Mouse (Mus musculus) right cerebral cortex, postnatal 25 days (tissue): ENCODE results near the gene Idh3a.
"Not testable (repeated sequence)": the region's sequence is repeated elsewhere in the genome, so short reads cannot be mapped to it uniquely, and the experiment has no call there.

Experiments used
- DNase-seq: peaks from one replicate; pipeline ENCODE4 v3.0.0; 2022

Idh3a gene

DNA sequence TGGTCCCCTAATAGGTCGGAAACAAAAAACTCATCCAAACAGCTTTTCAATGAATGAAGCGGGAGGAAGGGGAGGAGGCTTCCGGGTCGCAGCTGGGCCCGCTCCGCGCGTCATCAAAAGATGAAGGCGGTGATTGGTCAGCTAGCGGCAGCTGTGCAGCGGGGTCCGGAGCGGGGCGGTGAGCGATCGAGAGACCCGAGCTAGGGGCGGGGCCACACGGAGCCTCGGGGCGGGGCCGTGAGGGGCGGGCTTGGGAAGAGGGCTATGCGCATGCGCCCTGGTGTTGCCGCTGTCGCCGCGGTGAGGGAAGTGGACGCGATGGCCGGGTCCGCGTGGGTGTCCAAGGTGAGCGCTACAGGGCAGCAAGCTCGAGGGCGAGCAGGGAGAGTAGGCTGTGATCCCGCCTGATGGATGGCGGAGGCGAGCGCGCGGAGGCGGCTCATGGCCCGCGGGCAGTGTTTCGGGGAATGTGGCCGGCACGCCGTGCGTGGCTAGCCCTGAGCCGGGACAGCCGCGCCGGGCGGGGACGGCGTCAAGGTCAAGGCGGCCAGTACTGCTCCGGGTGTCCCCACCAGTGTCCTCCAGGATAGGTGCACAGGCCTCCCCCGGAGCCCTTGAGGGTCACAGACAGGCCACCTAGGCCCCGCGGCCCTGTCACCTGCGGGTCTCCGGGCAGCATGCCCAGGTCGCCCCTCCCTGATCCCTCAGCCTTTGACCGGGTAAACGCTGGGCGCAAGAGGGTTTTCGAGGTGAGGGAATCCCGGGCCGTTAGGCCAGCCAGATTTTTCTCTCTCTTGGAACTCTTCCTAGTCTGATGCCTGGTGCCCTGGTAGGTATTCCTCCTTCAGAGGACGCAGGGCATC is at the start of gene Idh3a:
Idh3a (plus strand) TSS at position 136 of the 863 bp plus-strand sequence.
- DNase-seq, result peak; percentile 97

DNA sequence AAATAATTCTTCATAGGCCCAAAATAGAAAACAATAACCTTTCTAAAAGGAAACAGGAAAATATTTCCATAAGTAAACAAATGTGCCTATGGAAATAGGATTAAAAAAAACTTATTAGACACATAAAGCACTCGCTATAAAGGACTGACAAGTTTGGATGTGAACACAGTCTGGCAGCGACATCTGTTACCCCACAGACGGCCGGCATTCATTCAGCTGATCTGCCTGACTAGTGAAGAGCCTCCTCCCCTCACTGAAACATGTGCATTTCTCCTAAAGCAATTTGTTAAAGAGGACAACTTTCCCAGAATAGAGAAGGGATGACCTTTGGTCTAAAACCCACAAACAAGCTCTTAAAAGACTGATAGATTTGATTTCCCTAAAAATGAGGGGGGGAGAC is 49.1 kb upstream of the Idh3a start:
- no peak for DNase-seq

DNA sequence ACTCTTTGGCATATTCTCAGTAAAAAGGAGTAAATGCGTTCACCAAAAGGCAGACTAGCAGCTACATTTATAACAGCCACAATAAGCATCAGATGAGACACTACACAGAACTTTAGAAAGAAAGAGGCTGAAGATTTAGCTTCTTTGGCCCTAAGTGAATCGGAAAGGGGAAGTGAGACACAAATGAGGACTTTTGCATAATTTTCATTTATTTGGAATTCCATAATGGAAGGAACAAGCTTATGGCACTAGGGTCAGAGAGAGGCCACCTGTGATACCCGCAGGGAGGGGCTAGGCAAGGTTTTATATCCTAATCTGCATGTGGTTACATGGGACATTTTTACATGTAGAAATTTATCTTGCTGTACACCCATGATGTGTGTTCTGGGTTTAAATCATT is 48.7 kb upstream of the Idh3a start:
- DNase-seq, result no peak

DNA sequence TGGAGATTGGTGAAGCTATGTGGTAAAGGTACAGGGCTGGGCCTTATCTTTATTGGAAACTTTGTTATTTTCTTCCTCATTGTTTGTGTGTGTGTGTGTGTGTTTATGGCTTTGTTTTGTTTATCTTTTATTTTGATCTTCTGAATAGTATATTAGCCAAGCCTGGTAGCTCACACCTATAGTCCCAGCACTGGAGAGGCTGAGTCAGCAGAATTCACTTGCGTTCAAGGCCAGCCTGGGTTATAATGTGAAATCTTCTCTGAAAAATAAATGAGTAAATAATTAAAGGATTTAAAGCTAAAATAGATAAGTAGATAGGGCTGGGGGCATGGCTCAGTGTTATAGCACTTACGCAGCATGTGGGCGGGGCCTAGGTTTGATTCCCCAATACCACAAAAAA is 47.9 kb upstream of the Idh3a start:
- no peak for DNase-seq

DNA sequence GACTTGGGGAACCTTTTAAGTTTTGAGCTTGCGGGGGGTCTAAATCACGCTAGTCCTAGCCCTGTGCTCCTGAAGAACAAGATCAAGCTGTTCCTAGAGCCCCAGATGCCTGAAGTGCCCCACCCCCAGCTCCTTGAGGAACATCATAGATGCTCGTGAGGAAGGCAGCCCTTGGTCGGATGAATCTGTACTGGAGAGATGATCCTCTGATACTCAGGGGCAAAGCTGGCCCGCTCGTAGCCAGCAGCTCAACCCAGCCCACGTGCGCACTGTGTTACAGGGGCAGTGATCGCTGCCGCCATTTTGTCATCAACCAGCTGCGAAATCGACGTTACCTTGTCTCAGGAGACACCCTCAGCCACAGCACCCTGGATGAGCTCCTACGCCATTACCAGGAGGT is 47.5 kb upstream of the Idh3a start, which contains the start of gene Sh2d7:
Sh2d7 (plus strand) TSS at position 301 of the 400 bp plus-strand sequence.
- DNase-seq, result no peak

DNA sequence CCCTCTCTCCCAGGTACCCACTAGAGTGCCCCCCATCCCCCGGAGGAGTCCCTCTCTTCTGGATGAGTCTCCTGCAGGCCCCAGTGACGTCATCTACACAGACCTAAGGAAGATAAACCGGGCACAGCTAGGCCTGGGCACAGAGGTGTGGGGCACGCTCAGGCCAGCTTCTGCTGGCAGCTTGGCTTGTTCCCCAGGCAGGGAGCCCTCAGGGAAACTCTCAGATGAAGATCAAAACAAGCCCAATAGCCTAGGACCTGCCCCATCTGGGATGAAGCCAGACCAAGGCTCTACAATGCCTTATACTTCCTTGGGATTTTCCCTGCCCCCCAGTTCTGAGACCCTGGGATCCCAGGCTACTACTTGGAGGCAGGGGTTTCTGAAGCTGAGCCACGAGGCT is 45.3 kb upstream of the Idh3a start:
- no peak for DNase-seq

DNA sequence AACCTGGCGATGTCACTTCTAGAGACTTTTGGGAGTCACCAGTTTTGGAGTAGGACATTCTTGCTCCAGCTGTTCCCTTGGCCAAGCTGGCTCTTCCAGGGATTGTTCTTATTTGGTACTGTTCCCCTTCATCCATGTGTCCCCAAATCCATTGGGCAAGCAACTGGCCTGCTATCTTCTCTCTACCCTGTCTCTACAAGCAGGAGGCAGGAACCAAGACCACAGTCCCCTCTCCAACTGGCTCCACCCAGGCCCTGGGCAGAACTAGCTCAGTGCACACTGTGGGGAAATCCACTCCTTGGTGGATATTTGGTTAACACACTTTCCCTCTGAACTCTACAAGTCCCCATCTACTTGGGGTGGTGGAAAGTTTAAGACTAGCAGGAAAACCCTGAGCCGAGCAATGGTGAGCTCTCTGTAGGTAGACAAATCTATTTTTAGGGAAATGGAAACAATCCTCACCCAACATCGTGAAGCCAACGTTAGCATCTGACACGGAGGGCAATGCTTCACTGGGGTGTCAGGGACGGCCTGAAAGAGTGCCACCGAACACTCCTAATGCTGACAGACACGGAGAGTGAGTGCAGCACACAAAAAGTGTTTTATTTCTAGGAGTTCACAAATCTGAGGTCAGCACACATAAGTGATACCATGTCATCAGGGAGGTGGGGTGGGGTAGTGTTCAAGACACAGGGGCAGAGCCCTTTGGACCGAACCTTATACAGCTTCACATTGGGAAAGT is 41.8 kb upstream of the Idh3a start:
- no peak for DNase-seq

DNA sequence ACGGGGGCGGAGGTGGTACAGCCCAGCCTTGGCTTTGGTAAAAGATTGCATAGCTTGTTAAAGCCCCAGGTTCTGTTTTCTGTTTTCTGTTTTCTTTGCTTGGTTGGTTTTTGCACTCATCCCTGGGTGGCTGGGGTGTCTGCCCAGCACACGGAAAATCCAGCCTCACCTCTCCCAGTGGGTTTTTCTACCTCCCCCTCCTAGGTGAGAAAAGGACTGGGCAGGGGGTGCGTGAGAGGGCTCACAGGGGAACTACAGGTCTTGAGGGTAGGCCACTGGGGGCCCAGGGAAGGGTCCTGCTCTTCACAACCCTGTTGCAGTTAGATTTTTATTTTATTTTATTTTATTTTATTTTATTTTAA is 41.2 kb upstream of the Idh3a start:
- DNase-seq, result no peak

DNA sequence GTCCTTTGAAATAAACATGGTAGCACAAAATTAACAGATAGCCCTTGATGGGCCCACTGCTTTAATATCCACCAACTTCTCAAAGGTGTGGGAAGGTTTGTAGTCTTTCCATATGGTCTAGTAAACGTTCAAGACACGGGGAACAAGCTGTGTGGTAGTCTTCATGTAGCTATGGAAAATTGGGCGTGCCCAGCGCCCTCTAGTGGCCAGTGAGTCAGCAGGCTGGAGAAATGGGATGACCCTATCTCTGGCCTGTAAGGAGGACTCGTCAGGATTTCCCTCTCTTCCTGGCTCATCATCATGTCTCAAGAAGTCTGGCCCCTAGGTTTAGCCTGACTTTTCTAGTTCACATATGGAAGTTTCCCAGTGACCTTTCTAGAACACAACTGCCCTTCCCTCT is 38.6 kb upstream of the Idh3a start:
- no peak for DNase-seq

DNA sequence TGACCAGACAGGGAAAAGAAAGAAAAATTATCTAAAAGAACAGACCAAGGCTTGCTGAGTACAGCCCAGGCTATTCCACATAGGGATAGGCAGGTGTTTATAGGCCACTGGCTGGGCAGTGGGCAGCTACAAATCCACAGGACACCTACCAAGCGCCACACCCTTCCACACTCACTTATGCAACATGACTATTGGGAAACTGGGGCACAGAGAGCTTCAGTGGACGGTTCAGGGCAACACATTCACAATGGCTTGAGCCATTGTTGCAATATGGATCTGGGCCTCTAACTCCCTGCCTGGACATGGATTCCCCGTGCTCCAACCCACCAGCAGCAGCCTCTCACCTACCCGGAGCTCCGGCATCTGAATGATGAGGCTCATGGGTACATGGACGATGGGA is 36.7 kb upstream of the Idh3a start:
- no peak for DNase-seq

DNA sequence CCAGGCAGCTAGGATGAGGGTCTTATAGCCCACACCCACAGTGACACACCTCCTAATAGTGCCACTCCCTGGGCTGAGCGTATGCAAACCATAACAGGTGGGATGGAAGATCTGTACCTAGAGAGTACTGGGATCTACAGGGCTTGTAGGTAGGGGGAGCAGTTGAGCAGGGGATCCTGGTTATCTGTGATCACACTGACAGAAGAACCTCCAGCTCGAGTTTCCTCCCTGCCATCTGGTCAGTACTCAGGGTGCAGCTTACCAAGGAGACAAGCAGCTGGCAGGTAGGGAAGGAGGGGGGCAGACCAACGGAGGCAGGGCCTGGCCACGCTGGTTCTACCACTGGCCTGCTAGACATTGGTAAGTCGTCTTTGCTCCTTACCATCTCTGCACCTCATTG is 33.7 kb upstream of the Idh3a start:
- DNase-seq, result no peak

DNA sequence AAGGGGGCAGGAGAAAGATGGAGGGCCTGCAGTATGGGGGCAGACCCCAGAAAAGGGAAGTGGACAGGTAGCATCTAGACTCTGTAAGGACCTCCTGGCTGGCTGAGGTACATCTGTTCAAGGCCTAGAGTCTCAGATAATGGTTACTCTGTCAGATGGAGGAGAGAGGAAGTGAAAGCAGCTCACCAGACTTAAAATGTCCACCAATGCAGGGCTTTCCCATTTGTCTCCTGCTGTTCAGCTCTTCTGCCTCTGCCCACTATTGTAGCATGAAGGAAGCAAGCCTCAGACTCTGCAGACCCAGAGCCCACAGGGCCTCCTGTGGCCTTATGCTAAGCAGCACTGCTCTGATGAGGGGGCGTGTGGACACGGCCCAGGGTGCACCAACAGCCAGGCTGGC is 31.1 kb upstream of the Idh3a start:
- DNase-seq, result no peak

DNA sequence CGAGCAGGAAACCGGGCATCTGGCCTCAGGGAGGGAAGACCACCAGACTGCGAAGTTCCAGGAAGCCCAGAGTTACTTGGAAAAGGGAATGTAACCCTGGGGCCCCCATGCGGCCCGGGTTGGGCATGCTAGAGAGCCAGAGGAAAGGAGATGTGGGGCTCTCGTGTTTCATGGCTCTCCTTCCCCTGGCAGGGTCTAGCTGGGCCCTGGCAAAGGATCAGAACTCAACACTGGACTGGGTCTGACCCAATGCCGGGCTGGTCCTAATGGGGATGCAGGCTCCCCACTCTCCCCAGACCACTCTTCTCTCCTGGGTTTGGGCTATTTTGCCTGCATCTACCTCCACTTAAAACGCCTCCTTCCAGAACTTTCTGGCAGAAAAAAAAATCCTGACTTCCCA is 27.4 kb upstream of the Idh3a start:
- DNase-seq, result no peak

DNA sequence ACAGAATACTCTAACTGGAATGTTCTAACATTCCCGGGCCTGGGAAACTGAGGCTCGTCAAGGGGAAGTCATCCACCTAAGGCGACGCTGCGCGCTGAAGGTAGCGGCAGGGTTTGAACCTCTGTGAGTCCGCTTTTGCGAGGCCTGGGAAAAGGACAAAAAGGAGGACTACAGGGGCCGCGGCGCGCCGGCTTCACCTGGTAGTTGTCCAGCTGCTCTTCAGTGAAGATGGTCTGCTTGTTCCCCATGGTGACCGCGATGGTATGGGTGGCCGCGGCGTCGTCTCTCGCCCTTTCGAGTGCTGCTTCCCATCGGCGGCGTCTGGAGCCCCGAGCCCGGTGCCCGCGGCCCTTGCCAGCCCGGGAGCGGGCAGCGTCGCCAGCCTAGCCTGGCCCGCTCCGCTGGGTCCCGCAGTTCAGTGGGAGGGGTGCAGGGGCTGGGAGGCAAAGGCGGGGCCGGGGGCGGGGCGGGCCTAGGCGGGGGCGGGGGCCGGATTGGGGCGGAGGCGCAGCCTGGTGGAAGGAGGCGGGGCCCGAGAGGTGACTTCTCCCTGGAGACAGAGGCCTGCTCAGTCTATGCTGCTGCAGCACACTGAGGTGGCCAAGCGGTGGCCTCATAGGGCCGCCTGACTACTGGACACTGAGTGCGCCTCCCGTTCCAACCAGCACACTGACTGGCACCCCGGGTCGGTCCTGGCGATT is 26.2 kb upstream of the Idh3a start, which contains the start of gene Cib2:
Cib2 (minus strand) TSS at position 448 of the 701 bp plus-strand sequence.
- DNase-seq, result peak; percentile 71

DNA sequence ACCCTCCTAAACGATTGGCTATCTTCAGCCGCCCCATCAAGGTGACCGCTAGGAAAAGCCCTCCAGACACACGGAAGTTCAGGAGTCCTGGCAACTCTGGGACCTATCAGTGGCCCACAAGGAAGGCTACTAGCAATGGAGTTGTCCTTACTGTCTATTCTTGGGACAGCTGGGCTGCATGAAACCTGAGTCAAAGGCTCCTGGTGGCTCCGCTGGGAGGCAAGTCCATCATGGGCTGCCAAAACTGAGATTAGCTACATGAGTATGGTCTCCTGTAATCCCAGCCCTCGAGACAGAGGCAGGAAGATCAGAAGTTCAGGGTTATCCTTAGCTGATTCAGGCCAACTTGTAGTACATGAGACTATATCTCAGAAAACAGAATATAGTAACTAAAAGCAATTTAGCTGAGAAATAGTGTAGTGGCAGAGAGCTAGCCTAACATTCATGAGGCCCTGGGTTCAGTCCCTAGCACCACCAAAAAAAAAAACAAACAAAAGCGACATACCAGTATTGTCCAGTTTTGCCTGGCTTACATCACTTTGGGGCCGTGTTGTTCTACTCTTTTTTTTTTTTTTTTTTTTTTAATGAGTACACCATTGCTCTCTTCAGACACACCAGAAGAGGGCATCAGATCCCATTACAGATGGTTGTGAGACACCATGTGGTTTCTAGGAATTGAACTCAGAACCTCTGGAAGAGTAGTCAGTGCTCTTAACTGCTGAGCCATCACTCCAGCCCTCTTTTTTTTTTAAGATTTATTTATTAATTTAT is 25.1 kb upstream of the Idh3a start:
- DNase-seq, result no peak

DNA sequence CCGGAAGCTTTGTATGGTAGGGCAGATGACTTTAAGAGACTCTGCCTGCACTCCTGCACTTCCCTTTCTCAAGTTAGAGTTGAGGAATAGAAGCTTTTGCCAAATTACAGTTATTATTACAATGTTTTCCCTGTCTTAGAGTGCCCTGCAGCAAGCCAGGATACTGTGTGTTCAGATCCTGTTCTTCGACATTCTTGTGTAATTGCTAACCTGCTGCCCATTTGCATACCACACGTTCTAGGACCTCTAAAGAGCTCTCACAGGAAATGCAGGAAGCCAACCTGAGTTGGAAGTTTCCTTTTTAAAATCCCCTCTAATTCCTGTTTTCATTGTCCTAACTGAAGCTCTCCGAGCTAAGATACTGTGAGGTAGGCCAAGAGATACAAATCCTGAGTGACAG is 19.2 kb upstream of the Idh3a start:
- DNase-seq, result no peak

DNA sequence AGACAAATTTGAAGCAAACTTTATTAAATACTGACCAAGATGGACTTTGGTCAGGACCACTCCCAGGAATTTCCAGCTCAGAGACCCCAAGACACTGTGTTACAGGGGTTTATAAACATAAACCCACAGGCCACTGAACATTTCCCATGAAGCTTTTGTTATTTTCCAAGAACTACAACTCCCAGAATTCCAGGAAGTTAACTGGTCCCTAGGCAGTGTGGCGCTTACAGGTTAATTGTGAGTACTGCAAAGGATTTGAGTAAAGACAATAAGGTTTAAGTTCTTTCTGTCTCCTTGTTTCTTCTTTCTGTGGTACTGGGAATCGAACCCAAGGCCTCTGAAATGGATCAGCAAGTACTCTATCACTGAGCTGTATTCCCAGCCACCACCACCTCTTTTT is 17.4 kb upstream of the Idh3a start:
- DNase-seq, result no peak

DNA sequence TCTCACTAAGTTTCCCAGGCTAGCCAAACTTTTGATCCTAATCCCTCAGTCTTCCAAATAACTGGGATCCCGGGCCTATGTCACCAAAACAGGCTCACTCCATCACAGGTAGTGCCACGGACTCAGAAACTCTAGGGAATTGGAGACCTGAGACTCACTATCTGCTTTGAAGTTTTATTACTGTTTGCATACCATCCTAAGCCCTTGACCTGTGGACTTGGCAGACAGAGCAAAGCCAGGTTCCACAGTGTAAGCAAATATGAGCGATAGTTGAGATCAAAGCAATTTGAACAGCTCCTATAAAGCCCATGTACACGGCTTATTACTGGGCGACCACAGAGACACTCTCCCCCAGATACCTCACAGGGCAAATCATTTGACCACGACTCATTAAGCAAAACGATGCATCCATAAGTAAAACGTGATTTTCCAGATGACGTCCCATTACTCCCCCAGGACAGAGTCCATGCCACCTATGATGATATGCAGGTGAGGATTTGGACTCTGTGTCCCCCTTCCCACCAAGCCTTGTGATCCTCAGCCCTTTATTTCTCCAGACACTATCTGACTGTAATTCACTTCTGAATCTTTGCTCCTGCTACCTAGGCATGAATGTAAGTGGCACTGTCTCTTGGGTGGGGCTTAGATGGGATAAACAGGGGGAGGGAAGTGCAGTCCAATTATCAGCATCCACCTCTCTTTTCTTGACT is 14.8 kb upstream of the Idh3a start:
- DNase-seq, result no peak

DNA sequence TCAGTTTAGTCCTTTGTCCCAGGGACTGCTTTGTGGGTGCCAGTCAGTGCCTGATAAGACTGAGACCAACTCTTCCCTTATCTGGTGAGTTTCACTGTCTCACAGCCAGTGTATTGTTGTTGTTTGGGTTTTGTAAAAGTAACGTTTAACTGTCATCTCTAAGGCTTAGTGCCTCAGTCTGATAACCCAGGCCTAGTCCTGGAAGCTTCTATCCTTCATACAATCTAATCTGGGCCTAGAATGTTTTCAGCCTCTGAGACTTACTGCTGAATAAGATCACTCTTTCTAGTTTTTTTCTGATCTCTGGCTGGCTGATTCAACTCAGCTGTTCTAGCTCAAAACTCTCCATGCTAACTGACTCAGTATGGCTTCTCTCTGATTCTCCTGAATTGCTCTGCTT is 2.4 kb upstream of the Idh3a start:
- no peak for DNase-seq

DNA sequence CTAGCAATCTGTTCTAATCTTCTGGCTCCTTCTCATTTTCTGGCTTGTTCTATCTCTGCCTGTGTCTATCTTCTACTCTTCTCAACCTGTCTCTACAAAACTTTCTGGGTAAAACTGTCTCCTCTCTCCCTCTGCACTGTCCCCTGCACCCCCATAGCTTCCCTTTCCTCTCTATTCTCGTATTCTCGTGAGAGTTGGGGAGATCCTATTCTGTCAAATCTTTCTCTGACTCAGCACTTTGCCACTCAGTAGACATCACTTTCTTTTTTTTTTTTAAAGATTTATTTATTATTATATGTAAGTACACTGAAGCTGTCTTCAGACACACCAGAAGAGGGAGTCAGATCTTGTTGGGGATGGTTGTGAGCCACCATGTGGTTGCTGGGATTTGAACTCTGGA is 2.0 kb upstream of the Idh3a start:
- not testable (repeated sequence) for DNase-seq

DNA sequence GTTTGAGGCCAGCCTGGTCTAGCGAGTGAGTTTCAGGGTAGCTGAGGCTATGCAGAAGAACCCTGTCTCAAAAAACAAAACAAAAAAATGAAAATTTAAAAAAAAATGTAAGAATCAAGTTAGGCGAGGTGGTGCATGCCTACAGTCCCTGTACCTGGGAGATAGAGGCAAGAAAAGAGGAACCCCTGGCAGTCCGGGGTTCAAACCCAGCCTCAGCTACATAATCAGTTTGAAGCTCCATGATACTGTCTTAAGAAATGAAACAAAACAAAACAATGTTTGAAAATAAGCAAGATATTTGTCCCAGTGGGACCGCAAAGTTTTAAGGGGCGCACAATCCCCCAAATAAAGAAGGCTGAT is 315 bp upstream of the Idh3a start:
- no peak for DNase-seq

DNA sequence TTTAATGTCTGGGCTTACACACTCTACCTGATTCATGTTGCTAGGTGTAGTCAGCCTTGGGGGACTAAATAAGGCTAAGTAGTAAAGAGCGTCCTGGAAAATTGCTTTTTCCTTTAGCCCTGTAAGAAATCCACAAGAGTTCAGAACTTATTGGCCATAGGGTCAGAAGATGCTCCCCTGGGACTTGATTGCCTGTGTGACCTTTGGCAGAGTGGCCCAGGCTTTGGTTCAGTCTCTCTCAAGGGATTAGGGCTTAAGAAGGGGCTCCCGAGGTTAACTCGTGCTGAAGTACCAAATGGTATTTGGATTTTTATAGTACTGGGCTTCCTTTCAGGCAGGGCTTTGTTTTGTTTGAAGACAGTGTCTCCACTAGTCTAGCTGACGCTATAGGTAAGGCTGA is 1.7 kb downstream of the Idh3a start:
- no peak for DNase-seq
